Mouse (Mus musculus) thymus, postnatal 4 days (tissue): ENCODE data around the gene Csmd2.
"Not testable (repeated sequence)": the region's sequence is repeated elsewhere in the genome, so short reads cannot be mapped to it uniquely, and the experiment has no call there.

Source experiments
- DNase-seq: peaks from one replicate; pipeline ENCODE4 v3.0.0; 2021

The Csmd2 gene

DNA sequence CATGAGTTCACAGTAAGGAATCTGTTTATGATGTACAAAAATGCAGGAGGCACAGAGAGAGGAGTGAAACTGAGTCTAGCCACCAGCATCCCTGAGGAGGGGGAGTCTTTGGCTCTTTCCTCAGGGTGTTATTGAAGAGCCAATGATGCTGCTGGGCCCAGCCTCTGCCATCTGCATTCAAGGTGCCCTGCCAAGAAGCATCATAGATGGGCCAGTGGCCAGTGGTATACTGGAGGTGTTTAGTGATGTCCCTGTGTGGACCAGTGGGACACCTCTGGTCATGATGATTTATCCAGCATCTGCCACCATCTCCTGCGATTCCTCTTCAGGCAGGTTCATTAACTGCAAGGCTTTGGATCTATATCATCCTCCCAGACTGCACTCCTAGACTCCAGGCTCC lies 61.1 kb downstream of the Csmd2 start:
- DNase-seq: no peak

DNA sequence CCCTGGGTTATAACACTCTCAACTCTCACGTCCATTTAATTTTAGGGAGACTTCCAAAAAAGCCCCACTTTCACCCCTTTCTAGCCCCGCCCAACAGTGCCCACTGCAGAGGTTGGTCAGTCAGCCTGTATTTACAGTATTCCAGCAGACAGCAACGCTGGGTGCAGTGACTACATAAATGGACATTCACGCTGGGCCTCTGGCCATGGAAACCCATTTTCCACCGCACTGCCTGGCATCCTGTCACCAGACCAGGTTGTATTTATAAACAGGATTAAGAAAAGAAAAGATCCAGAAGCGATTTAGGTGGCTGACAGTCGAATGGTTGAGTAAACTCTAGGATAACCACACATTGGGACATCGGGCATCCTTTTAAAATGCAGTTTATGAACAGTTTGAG lies 65.0 kb downstream of the Csmd2 start:
- DNase-seq: no peak

DNA sequence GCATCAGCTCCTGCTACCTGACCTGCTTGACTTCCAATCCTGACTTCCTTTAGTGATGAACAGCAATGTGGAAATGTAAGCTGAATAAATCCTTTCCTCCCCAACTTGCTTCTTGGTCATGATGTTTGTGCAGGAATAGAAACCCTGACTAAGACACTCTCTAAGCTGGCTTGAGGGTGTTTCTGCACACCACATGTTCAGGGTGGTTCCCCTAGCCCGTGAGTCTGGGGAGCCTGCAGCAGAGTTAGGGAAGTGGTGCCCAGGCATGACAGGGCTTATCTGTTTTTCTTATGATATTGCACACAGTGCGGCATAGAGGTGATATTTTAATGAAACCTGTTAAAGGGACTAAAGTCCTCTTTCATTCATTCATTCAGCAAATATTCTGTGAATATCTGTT lies 73.6 kb downstream of the Csmd2 start:
- not testable (repeated sequence) for DNase-seq

DNA sequence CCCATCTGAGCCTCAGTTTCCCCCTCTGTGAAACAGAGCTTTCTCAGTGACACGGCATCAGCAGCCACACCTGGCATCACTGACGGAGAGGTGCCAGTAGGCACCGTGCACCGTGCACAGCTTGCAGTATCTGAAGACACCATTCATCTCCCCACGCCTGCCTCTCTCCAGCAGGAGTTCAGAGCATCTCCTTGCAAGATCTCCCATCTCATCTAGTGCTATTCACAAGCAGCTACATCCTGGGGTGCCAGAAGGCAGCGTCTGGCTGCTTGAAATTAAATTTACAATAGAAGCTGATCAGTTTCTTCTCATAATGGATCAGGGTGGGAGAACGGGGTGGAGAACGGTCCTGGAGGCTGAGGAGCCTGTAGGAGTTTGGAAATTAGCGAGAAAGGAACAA lies 79.5 kb downstream of the Csmd2 start:
- DNase-seq: no peak

DNA sequence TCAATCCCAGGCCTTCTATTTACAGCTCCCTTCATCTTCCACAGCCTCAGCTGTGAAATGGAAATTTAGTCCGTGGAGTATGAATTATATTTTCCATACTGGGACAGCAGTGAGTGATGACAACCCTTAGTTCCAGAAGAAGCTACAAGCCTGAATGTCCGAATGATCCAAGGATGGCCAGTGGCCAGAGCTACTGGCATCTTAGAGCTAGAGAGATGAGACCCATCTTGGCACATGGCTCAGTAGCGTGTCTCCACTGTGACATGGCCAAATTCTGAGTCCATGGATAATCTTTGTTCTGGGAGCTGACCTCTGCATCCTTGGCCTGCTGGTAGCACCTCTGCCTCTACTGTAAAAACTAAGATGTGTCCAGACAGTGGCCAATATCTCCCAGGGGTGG lies 96.8 kb downstream of the Csmd2 start:
- DNase-seq: no peak

DNA sequence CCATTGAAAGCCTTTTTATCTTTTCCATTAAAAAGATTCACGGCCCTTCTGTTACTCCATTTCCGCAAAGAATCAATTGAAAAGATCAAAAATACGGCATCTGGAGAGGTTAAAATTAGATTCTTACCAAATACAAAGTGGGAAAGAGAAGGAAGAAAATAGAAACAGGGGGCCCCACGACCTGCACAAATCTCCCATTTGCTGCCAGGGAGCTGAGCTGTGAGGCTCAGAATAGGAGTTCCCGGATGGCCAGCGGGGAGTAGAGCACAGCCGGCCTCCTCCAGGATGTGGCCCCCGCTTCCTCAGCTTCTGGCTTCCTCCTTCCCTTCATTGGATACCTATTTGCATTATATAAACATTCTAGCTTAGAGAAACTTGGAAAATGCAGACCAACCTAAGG lies 97.4 kb downstream of the Csmd2 start:
- no peak for DNase-seq

DNA sequence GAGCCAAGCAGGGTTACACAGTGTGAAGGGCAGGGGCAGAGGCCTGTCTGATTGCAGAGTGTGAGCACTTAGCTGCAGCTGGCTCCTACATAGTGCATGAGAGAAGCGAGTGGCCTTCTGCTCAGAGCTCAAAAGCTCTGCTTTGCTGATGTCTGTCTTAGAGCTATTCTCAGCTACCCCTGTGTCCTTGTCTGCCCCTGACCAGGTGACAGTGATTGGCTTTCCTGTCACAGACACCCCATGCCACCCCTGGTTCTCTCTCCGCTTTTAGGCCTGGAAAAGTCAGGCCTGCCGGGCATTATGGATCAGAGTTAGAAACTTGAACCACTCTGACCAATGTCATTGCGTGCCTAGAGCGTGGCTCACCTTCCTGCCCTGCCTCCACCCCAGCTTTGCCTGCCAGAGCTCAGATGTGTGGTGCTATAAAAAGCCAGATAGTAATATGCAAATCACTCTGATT lies 99.5 kb downstream of the Csmd2 start:
- DNase-seq: no peak

DNA sequence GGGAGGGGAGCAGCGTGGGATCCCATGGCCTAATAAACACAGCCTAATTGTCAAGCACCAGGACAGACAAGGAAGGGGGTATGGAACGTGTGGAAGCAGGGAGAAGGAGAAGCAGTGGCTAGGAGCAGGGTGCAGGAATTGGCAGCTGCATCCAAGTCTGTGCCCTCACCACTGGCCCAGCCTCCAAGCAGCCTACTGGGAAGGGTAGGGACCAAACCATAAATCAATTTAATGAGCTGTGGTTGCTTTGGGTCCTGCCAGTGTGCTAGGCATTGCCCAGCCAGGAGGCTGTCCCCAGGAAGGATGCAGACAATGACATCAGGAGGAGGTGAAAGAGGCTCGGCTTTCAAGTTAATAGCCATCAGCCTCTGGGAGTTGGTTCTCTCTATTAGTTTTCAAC lies 100.0 kb downstream of the Csmd2 start:
- DNase-seq: no peak

DNA sequence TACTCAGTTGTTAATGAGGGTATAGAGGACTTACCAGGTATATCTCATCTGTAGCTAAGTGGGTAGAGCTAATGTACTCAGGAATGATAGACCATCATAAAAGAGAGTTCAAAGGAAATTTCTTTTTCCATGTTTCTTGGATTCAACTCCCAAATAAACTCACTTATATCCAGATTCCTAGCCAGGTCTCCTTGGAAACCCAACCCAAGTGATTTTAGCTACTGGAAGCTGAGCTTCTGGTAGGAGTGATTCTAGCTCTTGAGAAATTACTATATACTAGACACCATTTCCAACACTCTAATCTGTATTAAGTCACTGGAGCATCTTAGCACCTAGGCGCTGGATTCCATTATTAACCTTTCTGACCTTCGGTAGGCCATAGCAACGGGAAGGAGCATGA lies 100.6 kb downstream of the Csmd2 start:
- no peak for DNase-seq

DNA sequence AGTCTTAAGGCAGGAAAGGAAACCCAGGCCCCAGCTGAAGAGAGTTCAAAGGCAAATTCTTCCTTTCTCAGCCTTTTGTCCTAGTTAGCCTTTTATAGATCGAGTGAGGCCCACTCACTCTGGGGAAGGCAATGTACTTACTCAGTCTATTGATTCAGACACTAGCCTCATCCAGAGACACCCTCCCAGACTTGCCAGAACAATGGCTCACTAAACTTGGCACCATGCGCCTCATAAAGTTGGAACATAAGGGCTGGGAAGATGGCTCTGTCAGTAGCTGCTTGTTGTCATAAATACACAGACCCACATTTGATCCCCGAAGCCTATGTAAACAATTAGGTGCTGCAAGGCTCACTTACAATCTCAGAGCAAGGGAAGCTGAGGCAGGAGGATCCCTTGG lies 104.3 kb downstream of the Csmd2 start:
- DNase-seq: no peak

DNA sequence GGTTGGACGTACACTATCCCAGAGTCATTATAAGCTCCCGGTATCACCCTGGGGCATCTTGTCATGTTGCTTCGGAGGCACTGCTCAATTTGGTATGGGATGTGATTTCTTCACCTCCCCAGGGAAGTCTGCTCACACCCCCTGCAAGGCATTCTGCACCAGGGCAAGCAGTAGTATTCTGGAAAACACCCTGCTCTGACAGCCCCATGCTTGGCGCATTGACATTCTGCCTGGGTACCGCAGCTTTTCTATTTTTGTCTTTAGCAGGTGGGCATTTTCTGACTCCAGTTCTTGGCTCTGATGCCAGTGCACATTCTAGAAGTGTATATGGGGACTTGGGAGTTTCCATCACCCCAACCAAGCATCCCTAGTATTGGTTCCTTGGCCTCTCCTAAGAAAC lies 111.9 kb downstream of the Csmd2 start:
- DNase-seq: no peak

DNA sequence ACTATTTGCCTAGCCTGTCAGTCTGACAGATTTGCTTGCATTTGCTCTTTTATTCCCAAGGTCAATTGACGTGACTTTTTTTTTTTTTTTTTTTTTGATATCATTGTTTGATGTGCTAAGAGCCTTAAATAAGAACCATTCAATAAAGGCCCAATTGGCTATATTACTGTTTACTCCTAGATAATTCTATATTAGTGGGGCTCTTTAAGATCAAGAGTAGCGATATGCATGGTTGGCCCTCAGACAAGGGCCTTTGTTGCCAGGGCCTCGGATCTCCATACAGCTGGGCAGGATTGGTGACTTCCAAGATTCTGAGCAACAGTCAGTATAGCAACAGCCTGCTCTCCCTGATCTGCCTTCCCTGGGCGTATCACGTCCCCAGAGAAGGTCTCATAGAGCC lies 112.9 kb downstream of the Csmd2 start:
- DNase-seq: no peak

DNA sequence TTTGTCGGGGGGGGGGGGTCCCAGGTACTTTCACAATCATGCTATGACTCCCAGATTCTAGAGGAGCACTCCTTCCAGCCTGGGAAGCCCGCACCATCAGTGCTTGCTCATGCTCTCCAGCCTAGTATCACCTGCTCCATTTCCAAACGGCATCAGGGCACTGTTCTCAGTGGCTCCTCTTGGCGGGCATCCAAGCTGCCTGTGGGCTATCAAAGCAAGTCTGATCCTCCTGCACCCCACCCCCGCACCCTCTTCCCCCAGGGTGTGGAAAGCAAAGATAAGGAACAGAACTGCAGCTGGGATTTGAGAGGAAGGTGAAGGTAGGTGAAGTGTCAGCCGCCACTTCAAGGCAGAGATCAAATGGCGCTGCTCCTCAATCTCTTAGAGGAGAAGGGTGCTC lies 128.7 kb downstream of the Csmd2 start:
- DNase-seq: no peak

DNA sequence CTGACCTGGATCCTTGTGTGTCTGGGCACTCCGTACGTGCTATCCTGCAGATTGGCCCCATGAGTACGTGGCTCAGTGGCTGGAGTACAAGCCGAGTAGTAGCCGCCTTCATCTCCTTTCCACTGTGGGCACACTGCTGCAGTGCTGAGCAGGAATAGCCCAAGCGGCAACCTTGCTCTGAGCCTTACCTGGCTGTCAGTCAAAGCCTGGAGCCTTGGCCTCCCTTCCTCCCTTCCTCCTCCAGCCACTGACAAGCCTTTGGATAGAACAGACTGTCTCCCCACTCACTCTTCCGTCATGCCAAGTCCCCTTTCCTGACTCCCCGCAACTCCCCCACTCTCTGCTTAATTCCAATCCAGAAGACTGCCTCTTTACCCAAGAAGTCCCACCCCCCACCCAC lies 135.6 kb downstream of the Csmd2 start:
- no peak for DNase-seq

DNA sequence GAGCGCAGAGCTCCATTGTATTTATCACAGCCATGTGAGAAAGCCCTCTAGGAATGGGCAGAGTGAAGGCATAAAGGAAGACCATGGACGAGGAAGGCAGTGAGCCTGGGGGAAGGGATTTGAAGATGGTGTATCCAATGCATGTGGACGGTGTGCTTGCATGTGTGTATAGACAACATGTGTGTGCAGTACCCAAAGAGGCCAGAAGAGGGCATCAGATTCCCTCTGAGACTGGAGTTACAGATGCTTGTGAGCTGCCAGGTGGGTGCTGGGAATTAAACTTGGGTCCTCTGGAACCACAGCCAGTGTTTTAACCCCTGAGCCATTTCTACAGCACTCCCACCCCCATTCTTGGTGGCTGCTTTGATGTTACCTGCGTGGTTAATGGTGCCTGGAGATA lies 137.1 kb downstream of the Csmd2 start:
- no peak for DNase-seq

DNA sequence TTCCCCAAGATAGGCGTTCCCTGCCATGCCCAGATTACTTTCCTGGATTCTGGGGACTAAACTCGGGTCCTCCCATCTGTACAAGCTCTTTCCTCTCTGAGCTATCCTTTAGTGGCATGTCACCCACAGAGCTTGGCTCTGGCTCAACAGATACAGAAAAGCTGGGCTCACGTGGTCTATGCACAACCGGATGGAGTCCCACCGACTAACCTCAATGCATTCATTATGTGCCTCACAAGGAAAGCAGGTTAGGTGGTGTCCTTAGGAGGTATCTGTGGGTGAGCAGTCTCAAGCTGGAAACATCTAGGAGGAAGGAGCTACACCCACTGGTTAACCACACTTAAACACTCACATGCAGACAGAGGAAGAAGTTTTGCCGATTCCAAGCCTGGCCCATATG lies 140.9 kb downstream of the Csmd2 start:
- DNase-seq: no peak

DNA sequence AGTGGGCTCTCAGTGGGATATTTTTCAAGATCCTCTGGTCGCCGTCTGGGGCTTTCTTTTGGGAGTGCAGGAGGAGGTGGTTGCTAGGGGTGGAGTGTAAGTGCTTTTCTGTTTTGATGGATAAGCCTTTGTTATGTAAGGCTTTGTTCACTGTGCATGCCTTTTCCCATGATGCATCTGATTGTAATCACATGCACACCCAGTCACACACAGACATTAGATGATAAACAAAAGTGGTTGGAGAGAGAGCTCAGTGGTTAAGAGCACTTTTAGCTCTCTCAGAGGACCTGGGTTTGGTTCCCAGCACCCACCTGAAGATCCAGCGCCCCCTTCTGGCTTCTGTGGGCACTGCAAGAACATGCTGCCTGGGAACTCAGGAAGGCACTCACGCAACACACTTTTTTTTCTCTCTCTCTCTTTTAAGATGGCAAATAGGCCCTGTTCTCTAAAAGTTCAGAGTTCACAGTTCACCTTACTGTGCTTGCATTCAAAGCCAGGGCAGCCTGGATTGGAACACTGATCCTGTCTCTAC lies 143.0 kb downstream of the Csmd2 start:
- no peak for DNase-seq

DNA sequence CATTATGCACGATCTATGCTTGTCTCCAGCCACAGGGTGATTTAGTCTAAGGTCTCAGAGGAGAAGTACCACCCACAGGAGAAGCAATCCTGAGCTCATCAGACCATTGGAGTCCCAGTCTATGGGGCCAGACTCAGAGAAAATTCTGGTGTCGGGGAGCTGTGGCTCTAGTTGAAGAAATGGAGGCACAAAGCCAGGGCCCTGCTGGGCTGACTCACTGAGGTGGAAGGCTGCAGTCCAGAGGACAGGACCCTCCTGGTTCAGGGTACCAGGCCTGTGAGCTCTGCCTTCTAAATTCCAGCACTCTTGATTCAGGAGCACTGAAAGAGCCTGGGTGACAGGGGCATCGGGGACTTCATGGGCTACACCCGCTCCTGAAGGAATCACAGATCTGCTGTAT lies 144.0 kb downstream of the Csmd2 start:
- no peak for DNase-seq

DNA sequence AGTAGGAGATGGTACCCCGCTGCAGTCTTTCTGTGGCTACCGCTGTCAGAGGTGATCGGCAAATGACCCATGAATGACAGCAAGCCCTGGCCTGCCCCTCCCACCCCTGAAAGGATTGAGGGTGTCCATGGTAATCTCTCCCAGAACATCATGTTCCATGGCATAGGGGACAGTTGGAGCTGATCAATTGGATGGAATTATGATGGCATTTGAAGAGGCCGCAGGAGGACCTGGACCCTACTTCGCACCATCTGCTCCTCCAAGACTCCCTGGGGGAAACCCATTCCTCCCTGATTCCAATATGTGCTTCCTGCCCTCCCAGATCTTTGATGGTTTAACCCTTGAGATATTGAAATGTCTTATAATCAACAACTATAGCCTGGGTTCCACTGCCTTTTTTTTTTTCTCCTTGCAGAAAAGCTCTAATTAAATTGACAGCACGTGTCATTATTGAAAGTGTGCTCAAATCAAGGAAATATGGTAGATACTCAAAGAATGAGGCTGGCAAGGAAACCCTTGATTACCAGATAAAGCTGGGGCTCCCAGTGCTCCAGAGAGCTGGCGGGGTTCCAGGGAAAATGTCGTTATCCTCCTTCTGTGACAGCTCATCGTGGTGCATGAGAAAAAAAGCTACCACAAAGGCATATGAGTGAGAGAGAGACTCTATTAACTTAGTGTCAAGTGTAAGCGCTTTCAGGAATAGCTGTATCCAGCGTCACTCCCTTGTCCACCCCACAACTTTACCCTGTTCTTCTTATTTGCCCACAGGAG lies 145.4 kb downstream of the Csmd2 start:
- no peak for DNase-seq

DNA sequence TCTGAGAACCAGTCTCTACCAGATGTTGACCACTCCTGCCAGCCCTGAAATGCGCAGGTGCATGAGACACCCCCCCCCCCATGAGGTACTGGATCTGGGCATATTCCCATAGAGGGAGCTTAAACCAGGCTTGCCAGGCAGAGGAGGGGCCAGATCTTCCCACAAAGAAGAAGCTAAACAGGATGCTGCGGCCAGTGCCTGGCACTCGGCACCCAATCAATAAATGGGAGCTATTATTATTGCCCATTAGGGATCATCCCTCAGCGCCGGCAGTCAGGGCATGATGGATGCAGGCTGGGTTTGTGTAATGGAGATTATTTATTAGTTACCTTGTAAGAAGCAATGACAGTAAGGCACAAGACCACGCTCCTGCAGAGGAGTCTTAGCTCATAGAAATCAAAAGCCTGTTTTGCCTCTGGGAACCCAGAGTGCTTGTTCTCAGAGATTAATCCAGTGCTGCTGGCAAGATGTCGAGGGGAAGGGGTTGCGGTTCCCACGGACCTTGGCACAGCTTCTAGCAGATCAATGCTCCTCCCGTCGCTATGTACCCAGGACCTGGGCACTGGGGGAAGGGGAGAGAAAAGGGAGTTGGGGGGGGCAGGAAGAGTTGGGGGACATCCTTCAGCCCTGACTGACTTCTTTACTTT lies 146.8 kb downstream of the Csmd2 start:
- no peak for DNase-seq

DNA sequence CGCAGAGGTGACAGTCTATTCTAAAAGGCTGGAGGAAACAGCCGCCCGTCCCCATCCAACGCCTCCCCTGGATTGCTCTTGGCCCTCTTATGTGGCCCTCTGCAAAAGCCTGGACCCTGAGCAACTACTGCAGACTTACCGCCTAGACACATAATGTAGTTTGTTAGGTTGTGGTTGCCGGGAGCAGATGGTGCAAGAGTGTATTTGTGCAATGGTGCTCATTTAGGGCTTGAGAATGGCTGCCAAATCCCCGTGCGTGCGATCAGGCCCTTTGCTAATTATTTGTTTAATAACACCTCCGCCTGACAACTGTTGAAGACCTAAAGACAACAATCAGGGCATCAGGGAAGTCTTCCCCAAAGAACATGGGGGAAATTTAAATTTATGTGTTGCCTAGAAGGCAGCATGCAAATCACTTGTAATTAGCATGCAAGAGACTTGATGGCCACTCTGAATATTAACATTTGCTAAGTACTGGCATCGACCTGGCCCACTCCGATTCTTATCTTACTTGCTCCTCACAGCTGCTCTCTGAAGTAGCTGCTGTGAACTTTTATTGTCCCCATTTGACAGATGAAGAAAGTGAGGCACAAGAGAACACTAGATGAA lies 147.5 kb downstream of the Csmd2 start:
- no peak for DNase-seq

DNA sequence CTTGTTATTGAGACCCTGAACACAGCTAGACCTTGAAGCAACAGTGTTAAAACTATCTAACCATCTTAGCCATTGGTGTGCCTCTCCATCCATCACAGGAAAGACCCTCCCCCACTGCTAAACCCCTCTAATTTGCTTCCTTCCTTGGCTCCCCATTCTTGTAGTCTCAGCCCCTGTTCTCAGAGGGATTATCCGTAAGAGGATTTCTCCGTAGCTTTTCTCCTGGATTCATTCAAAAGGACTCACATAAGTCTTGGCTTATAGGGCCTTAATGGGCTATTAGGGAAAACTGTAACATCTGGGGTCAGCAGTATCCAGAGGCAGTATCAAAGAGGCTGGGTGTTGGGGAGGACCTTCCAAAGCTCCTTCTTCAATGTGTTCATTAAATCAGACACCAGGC lies 152.3 kb downstream of the Csmd2 start:
- no peak for DNase-seq

DNA sequence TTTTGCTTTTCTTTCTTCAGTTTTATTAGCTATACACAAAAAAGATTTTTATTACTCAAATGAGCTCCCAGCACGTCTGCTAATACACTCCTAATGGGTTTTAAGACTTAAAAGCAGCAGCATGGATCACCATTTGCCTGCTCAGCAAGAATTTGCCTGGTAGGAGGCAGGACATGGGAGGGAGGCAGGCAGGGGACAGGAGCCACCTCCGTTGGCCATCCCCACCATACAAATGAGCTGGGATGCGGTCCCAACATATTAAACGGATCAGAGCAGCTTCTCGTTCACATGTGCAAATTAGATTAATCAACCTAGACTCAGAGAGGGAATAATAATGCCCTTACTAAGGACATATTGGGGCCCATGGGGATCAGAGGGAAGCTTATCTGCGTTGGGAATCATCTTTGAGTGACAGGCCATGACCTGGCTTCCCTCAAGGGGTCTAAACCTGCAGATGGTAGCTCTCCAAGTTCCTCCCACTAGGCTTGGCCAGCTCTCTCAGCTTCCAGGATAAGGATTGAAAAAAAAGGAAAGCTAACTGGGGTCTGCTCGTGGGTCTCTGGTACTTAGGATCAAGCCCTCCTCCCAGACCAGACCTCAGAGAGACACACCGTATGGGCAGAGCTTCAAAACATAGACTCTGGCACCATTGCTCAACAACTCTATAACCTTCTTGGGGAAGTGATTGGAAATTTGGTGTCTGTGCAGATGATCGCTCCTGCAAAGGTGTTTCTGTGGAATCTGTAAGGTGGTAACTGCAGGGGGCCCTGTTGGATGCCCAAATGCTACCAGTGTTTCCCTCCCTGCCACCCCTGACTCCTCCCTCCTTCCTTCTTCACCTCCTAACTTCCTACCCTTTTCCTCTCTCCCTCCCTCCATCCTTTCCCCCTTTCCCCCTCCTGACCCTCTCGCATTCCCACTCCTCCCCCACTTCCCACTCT lies 153.8 kb downstream of the Csmd2 start:
- no peak for DNase-seq
